In genomic region chr3:107273820-107274219, GRCm38 (mm10) we compare ENCODE assay signal across 8 mouse cellular contexts. TPM values are rescaled to one million over a fixed set of nuclear protein-coding genes. Genes with fewer than 3 reads are reported as not detected.
DNase-seq lines count a peak whose midpoint lies in the region; ATAC-seq and TF ChIP-seq lines count a peak whose summit lies in the region.

No protein-coding gene starts in this region.

- no peak overlapping the region for H3K4me2 ChIP-seq in hindbrain, embryonic 15.5 days

- TF ChIP-seq CTCF in cerebellum, adult 2 months (IDR thresholded peaks at IDR 0.05; ENCODE audit: borderline replicate concordance, insufficient read depth, low read depth, low read length), result peak; percentile 84

- no peak for TF ChIP-seq POLR2A in cerebellum, adult 2 months (IDR thresholded peaks at IDR 0.05; ENCODE audit: borderline replicate concordance, insufficient read depth, low read length)

- no peaks in the 10 kb centered on the region for H3K27me3 ChIP-seq in cerebellum, adult 2 months (ENCODE audit: control insufficient read depth, insufficient read depth, low read length)
- no peaks in the 10 kb centered on the region for H3K27me3 ChIP-seq in hindbrain, embryonic 15.5 days

- DNase-seq in NIH3T3 (ENCODE audit: low read depth), result peak; percentile 85
- DNase-seq in cerebellum, adult 2 months, result peak; percentile 57 to 61
- DNase-seq in left cerebral cortex, adult 18-20 months (ENCODE audit: low spot score in 2 of 2), result peak; percentile 63 to 74
- peak; percentile 76 to 81 for DNase-seq in right cerebral cortex, adult 2 months (ENCODE audit: low spot score in 2 of 2)
- DNase-seq in urinary bladder, postnatal 36 days (ENCODE audit: low spot score in 2 of 2), result peak; percentile 31 to 60

- no peaks in the 10 kb centered on the region for H3K36me3 ChIP-seq in hindbrain, embryonic 15.5 days

- H3K4me3 ChIP-seq in cerebellum, adult 2 months (replicated peaks; ENCODE audit: insufficient read depth, low read depth, low read length), result no peak overlapping the region
- no peak overlapping the region for H3K4me3 ChIP-seq in hindbrain, embryonic 15.5 days

- 14% methylated on average over 3 of the region's 3 CpGs for WGBS in cerebellum, adult 2 months
- 14% methylated on average over 3 of the region's 3 CpGs for WGBS in hindbrain, embryonic 15.5 days

- H3K27ac ChIP-seq in cerebellum, adult 2 months (ENCODE audit: insufficient read depth, low read length), result no peak overlapping the region
- no peak overlapping the region for H3K27ac ChIP-seq in hindbrain, embryonic 15.5 days (replicated peaks)

- no peaks in the 10 kb centered on the region for H3K4me1 ChIP-seq in cerebellum, adult 2 months (ENCODE audit: control insufficient read depth, insufficient read depth, low read length)
- peaks cover 5% of the 10 kb centered on the region for H3K4me1 ChIP-seq in hindbrain, embryonic 15.5 days (replicated peaks)

- H3K9ac ChIP-seq in hindbrain, embryonic 15.5 days, result no peak overlapping the region

- H3K9me3 ChIP-seq in hindbrain, embryonic 15.5 days, result no peaks in the 10 kb centered on the region

- peak; percentile 90 for ATAC-seq in frontal cortex, adult (ENCODE audit: low TSS enrichment)
- peak; percentile 83 for ATAC-seq in hindbrain, embryonic 15.5 days (ENCODE audit: low FRiP score, low read depth)
- ATAC-seq in megakaryocyte, adult 5-6 weeks (ENCODE audit: poor library complexity, severe bottlenecking), result peak; percentile 85

RNA-seq across cellular contexts. Expression of gene Lamtor5, which starts 4.8 kb away (rescaled TPM):
- polyA plus RNA-seq in cerebellum, adult 2 months (2012; rRNA removed), result 153 and 162 TPM in 2 replicates
- 176 and 186 TPM in 2 replicates for polyA plus RNA-seq in hindbrain, embryonic 15.5 days (2015; fragmentation: Nextera tagmentation; extraction: Ambion mirVana)
- 10 to 100 TPM; 63.6 to 70.6 TPM for total RNA-seq in left cerebral cortex, adult 18-20 months (2021)
- total RNA-seq in megakaryocyte, adult 5-6 weeks (2015), result 194 and 214 TPM in 2 replicates
- total RNA-seq in megakaryocyte, adult 5-6 weeks (2017), result 72.6 and 72.9 TPM in 2 replicates

RNA-seq across cellular contexts. Expression of gene Slc16a4, which starts 17.2 kb away (rescaled TPM):
- 2.6 and 2.8 TPM in 2 replicates for polyA plus RNA-seq in cerebellum, adult 2 months (2012; rRNA removed)
- 2.5 and 2.6 TPM in 2 replicates for polyA plus RNA-seq in hindbrain, embryonic 15.5 days (2015; fragmentation: Nextera tagmentation; extraction: Ambion mirVana)
- total RNA-seq in left cerebral cortex, adult 18-20 months (2021), result under 1 TPM; 0.77 to 0.82 TPM
- total RNA-seq in megakaryocyte, adult 5-6 weeks (2015), result 0.07 and 0.36 TPM in 2 replicates
- total RNA-seq in megakaryocyte, adult 5-6 weeks (2017), result 0.18 TPM in 1 of 2 replicates, not detected in the other

RNA-seq across cellular contexts. Expression of gene Prok1, which starts 34.3 kb away (rescaled TPM):
- 0.87 and 1.0 TPM in 2 replicates for polyA plus RNA-seq in cerebellum, adult 2 months (2012; rRNA removed)
- polyA plus RNA-seq in hindbrain, embryonic 15.5 days (2015; fragmentation: Nextera tagmentation; extraction: Ambion mirVana), result not detected in 2 replicates
- under 1 TPM in 1 of 2 experiments, not detected in 1; 0.14 TPM for total RNA-seq in left cerebral cortex, adult 18-20 months (2021)
- total RNA-seq in megakaryocyte, adult 5-6 weeks (2015), result not detected in 2 replicates
- total RNA-seq in megakaryocyte, adult 5-6 weeks (2017), result not detected in 2 replicates

RNA-seq across cellular contexts. Expression of gene A630076J17Rik, which starts 43.4 kb away (rescaled TPM):
- not detected in 2 replicates for polyA plus RNA-seq in cerebellum, adult 2 months (2012; rRNA removed)
- polyA plus RNA-seq in hindbrain, embryonic 15.5 days (2015; fragmentation: Nextera tagmentation; extraction: Ambion mirVana), result 0.12 and 0.40 TPM in 2 replicates
- total RNA-seq in left cerebral cortex, adult 18-20 months (2021), result not detected
- total RNA-seq in megakaryocyte, adult 5-6 weeks (2015), result not detected in 2 replicates
- total RNA-seq in megakaryocyte, adult 5-6 weeks (2017), result not detected in 2 replicates

RNA-seq across cellular contexts. Expression of gene Cym, which starts 52.3 kb away (rescaled TPM):
- not detected in 2 replicates for polyA plus RNA-seq in cerebellum, adult 2 months (2012; rRNA removed)
- 4.5 TPM in 1 of 2 replicates, not detected in the other for polyA plus RNA-seq in hindbrain, embryonic 15.5 days (2015; fragmentation: Nextera tagmentation; extraction: Ambion mirVana)
- not detected for total RNA-seq in left cerebral cortex, adult 18-20 months (2021)
- 0.25 and 0.74 TPM in 2 replicates for total RNA-seq in megakaryocyte, adult 5-6 weeks (2015)
- total RNA-seq in megakaryocyte, adult 5-6 weeks (2017), result not detected in 2 replicates
